Mouse (Mus musculus): ENCODE measurements around the gene Agxt. TPM values are rescaled to one million over a fixed set of nuclear protein-coding genes. Genes with fewer than 3 reads are reported as not detected.

Gene Agxt
- polyA plus RNA-seq, 1 experiment from 2014 or later = not detected

GRCm38 (mm10) chr1:93138534-93138933 is 3.5 kb downstream of the Agxt start:
- H3K4me1 ChIP-seq (ENCODE audit: control insufficient read depth, insufficient read depth, low read length) = no peaks in the 10 kb centered on the region
- H3K4me2 ChIP-seq = no peak overlapping the region
- ATAC-seq (ENCODE audit: low FRiP score) (no peak), DNase-seq (ENCODE audit: low spot score, missing footprints) (no peak)
- no peak overlapping the region for H3K27ac ChIP-seq (ENCODE audit: low read depth, low read length)
- no peak overlapping the region for H3K9ac ChIP-seq (ENCODE audit: low read length)
- WGBS = 86% methylated on average over 6 of the region's 6 CpGs
- no peak overlapping the region for H3K4me3 ChIP-seq (ENCODE audit: low read depth, low read length)
- H3K36me3 ChIP-seq (ENCODE audit: control insufficient read depth, insufficient read depth, low read length) = no peaks in the 10 kb centered on the region
- no peaks in the 10 kb centered on the region for H3K9me3 ChIP-seq (ENCODE audit: control insufficient read depth, low read length)
- H3K27me3 ChIP-seq (ENCODE audit: control insufficient read depth, insufficient read depth, low read length) = no peaks in the 10 kb centered on the region

DNA sequence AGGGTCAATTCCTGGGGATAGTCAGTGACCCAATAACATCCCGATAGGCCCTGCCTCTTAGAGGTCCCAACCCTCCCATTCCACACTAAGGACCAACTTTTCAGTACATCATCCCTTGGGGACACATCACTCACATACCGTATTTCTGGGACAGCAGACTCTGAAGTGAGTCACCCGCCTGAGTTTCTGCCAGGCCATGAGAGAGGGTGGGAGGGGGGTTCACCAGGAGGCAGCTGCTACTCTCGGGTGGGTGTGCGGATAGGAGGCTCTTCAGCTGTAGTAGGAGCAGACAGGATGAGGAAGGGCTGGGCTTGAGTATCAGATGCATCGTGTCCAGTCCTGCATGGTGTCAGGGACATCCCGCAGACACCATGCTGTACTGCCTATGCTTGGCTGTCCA is 4.7 kb downstream of the Agxt start:
- no peak overlapping the region for H3K4me3 ChIP-seq (ENCODE audit: low read depth, low read length)
- ATAC-seq (ENCODE audit: low FRiP score) (no peak), DNase-seq (ENCODE audit: low spot score, missing footprints) (no peak)
- no peak overlapping the region for H3K27ac ChIP-seq (ENCODE audit: low read depth, low read length)
- no peak overlapping the region for H3K4me2 ChIP-seq
- 88% methylated on average over 7 of the region's 7 CpGs for WGBS
- H3K9me3 ChIP-seq (ENCODE audit: control insufficient read depth, low read length) = no peaks in the 10 kb centered on the region
- no peaks in the 10 kb centered on the region for H3K36me3 ChIP-seq (ENCODE audit: control insufficient read depth, insufficient read depth, low read length)
- H3K27me3 ChIP-seq (ENCODE audit: control insufficient read depth, insufficient read depth, low read length) = no peaks in the 10 kb centered on the region
- H3K9ac ChIP-seq (ENCODE audit: low read length) = no peak overlapping the region
- no peaks in the 10 kb centered on the region for H3K4me1 ChIP-seq (ENCODE audit: control insufficient read depth, insufficient read depth, low read length)

DNA sequence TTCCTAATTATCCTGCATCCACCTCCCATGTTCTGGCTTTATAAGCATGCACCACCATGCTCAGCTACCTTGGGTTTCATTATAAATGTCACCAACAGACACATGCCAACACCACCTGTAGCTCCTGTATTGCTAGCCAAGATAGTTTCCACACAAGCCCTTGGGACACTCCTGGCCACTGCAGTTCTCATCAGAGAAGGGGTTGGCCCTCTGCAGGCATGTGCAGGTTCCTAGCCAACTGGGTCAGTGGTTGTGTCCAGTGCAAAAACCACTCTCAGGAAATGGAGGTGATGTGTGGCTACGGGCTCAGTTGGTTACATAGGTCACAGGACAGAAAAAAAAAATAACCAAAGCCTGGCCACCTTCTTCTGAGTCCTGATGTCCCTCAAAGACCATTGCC is 7.8 kb downstream of the Agxt start:
- Histone ChIP-seq H3K27me3 (ENCODE audit: control insufficient read depth, insufficient read depth, low read length) (no peaks in the 10 kb centered on the region), H3K4me2 (no peak overlapping the region), H3K4me3 (ENCODE audit: low read depth, low read length) (no peak overlapping the region), H3K36me3 (ENCODE audit: control insufficient read depth, insufficient read depth, low read length) (no peaks in the 10 kb centered on the region), H3K4me1 (ENCODE audit: control insufficient read depth, insufficient read depth, low read length) (no peaks in the 10 kb centered on the region), H3K9me3 (ENCODE audit: control insufficient read depth, low read length) (no peaks in the 10 kb centered on the region), H3K9ac (ENCODE audit: low read length) (no peak overlapping the region), H3K27ac (ENCODE audit: low read depth, low read length) (no peak overlapping the region)
- ATAC-seq (ENCODE audit: low FRiP score) (no peak), DNase-seq (ENCODE audit: low spot score, missing footprints) (no peak)
- WGBS = 85% methylated on average over 1 of the region's 1 CpGs

DNA sequence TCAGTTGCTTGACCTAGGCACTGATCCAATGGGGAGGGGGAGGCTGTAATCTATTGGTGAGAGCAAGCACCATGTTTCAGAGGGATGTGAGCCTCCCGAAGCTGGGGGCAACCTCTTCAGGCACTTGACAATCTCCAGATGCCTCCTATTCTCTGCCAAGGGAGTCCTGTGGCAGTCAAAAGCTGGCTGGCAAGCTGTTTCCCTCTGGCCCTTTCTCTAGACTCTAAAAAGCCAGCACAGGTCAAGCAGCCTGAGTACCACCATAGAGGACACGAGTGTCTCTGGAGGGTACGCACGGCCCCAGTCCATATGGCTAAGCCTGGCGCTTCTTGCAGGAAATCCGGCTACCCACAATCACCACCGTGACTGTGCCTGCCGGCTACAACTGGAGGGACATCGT is 9.1 kb downstream of the Agxt start:
- no peak overlapping the region for H3K4me2 ChIP-seq

GRCm38 (mm10) chr1:93150907-93151661 is 16.0 kb downstream of the Agxt start:
- no peak overlapping the region for H3K4me3 ChIP-seq (ENCODE audit: low read depth, low read length)
- ATAC-seq (ENCODE audit: low FRiP score) (no peak), DNase-seq (ENCODE audit: low spot score, missing footprints) (peak; percentile 23)
- 69% methylated on average over 2 of the region's 2 CpGs for whole genome bisulfite sequencing
- no peak overlapping the region for H3K9ac ChIP-seq (ENCODE audit: low read length)
- no peak overlapping the region for H3K4me2 ChIP-seq
- no peaks in the 10 kb centered on the region for H3K27me3 ChIP-seq (ENCODE audit: control insufficient read depth, insufficient read depth, low read length)
- no peaks in the 10 kb centered on the region for H3K4me1 ChIP-seq (ENCODE audit: control insufficient read depth, insufficient read depth, low read length)
- no peak overlapping the region for H3K27ac ChIP-seq (ENCODE audit: low read depth, low read length)
- H3K36me3 ChIP-seq (ENCODE audit: control insufficient read depth, insufficient read depth, low read length) = no peaks in the 10 kb centered on the region
- H3K9me3 ChIP-seq (ENCODE audit: control insufficient read depth, low read length) = no peaks in the 10 kb centered on the region

More for the DNA sequence above, 9.1 kb downstream of the Agxt start:
- no peaks in the 10 kb centered on the region for H3K27me3 ChIP-seq (ENCODE audit: control insufficient read depth, insufficient read depth, low read length)
- no peak overlapping the region for H3K9ac ChIP-seq (ENCODE audit: low read length)
- ATAC-seq (ENCODE audit: low FRiP score) = no peak
- no peak for DNase-seq (ENCODE audit: low spot score, missing footprints)
- H3K36me3 ChIP-seq (ENCODE audit: control insufficient read depth, insufficient read depth, low read length) = no peaks in the 10 kb centered on the region
- WGBS = 83% methylated on average over 9 of the region's 9 CpGs
- no peaks in the 10 kb centered on the region for H3K9me3 ChIP-seq (ENCODE audit: control insufficient read depth, low read length)
- H3K27ac ChIP-seq (ENCODE audit: low read depth, low read length) = no peak overlapping the region
- H3K4me3 ChIP-seq (ENCODE audit: low read depth, low read length) = no peak overlapping the region
- no peaks in the 10 kb centered on the region for H3K4me1 ChIP-seq (ENCODE audit: control insufficient read depth, insufficient read depth, low read length)

- no peaks in the 10 kb centered on the region for H3K4me1 ChIP-seq (ENCODE audit: control insufficient read depth, insufficient read depth, low read length)
- H3K36me3 ChIP-seq (ENCODE audit: control insufficient read depth, insufficient read depth, low read length) = no peaks in the 10 kb centered on the region
- H3K9me3 ChIP-seq (ENCODE audit: control insufficient read depth, low read length) = no peaks in the 10 kb centered on the region
- ATAC-seq (ENCODE audit: low FRiP score) (no peak), DNase-seq (ENCODE audit: low spot score, missing footprints) (no peak)
- 90% methylated on average over 4 of the region's 4 CpGs for WGBS
- no peak overlapping the region for H3K4me3 ChIP-seq (ENCODE audit: low read depth, low read length)
- H3K9ac ChIP-seq (ENCODE audit: low read length) = no peak overlapping the region
- no peak overlapping the region for H3K4me2 ChIP-seq
- no peaks in the 10 kb centered on the region for H3K27me3 ChIP-seq (ENCODE audit: control insufficient read depth, insufficient read depth, low read length)
- H3K27ac ChIP-seq (ENCODE audit: low read depth, low read length) = no peak overlapping the region
Observed at GRCm38 (mm10) chr1:93157566-93157965, 22.5 kb downstream of the Agxt start.

DNA sequence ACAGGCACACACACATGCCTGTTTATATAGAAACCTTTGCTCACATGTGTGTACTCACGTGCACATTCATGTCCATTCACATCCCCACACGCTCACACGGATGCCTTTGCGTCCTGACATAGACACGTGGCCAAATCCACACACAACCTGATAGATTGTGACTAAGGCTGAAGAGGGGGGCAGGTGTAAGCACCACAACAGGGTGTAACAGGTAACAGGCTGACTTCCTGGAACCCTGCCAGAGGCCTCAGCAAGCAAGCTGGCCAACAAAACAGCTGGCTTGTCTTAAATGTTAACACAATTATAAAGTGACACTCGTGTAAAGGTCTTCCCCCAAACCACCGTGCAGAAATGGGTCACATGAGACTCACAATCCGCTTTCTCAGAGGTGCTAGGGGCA is 23.9 kb downstream of the Agxt start:
- H3K27me3 ChIP-seq (ENCODE audit: control insufficient read depth, insufficient read depth, low read length) = no peaks in the 10 kb centered on the region
- no peaks in the 10 kb centered on the region for H3K36me3 ChIP-seq (ENCODE audit: control insufficient read depth, insufficient read depth, low read length)
- no peak overlapping the region for H3K4me2 ChIP-seq
- H3K4me1 ChIP-seq (ENCODE audit: control insufficient read depth, insufficient read depth, low read length) = no peaks in the 10 kb centered on the region
- no peak overlapping the region for H3K9ac ChIP-seq (ENCODE audit: low read length)
- DNase-seq (ENCODE audit: low spot score, missing footprints) (no peak), ATAC-seq (ENCODE audit: low FRiP score) (no peak)
- WGBS = 88% methylated on average over 8 of the region's 8 CpGs
- no peaks in the 10 kb centered on the region for H3K9me3 ChIP-seq (ENCODE audit: control insufficient read depth, low read length)
- H3K27ac ChIP-seq (ENCODE audit: low read depth, low read length) = no peak overlapping the region
- H3K4me3 ChIP-seq (ENCODE audit: low read depth, low read length) = no peak overlapping the region

DNA sequence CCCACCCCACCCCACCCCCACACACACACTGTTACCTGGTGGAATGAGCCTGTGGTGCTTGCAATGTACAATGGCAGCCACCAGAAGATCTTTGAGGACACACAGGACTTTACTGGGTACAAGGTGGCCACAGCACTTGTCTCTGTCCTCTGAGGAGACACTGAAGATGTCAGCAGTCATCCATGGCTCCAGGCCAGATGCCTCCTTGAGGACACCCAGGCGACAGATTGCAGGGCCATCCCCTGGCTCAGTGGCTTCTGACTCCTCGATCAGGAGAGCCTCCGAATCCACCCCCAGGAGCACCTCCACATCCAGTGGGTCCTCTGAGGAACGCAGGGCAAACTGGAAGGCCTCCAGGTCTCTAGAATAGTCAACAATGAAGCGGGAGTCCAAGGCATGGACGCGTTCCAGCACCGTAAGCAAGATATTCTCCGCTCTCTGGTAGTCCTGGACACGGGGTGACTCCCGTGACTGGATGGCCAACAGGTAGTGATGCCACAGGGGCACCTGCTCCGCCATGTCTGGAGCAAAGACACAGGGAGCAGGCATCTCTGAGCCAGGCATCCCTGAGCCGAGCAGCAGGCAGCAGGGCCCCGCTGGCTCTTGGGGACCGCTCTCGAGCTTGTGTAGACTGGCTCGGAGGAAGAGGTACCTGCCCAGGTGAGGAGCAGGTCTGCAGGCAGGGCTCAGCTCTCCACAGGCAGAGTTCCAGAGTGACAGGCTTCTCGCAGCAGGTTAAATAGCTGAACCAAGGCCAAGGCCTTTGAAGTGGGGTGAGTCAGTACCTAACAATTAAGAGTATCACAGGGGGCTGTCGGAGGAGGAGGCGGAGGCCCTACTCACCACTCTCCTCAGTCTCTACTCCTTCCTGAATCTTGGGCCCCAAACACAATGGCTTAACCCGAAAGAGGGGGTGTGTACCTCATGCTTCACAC is 24.8 kb downstream of the Agxt start:
- no peaks in the 10 kb centered on the region for H3K4me1 ChIP-seq (ENCODE audit: control insufficient read depth, insufficient read depth, low read length)
- ATAC-seq (ENCODE audit: low FRiP score) (no peak), DNase-seq (ENCODE audit: low spot score, missing footprints) (peak; percentile 72)
- H3K9me3 ChIP-seq (ENCODE audit: control insufficient read depth, low read length) = no peaks in the 10 kb centered on the region
- H3K4me3 ChIP-seq (ENCODE audit: low read depth, low read length) = no peak overlapping the region
- no peak overlapping the region for H3K9ac ChIP-seq (ENCODE audit: low read length)
- no peak overlapping the region for H3K4me2 ChIP-seq
- H3K27ac ChIP-seq (ENCODE audit: low read depth, low read length) = no peak overlapping the region
- no peaks in the 10 kb centered on the region for H3K36me3 ChIP-seq (ENCODE audit: control insufficient read depth, insufficient read depth, low read length)
- H3K27me3 ChIP-seq (ENCODE audit: control insufficient read depth, insufficient read depth, low read length) = no peaks in the 10 kb centered on the region
- WGBS = 86% methylated on average over 21 of the region's 21 CpGs

- Histone ChIP-seq H3K27ac (ENCODE audit: low read depth, low read length) (no peak within 1 kb of the TSS), H3K36me3 (ENCODE audit: control insufficient read depth, insufficient read depth, low read length) (no peaks in the 10 kb centered on the region), H3K9ac (ENCODE audit: low read length) (no peak within 1 kb of the TSS), H3K27me3 (ENCODE audit: control insufficient read depth, insufficient read depth, low read length) (no peaks in the 10 kb centered on the region), H3K4me1 (ENCODE audit: control insufficient read depth, insufficient read depth, low read length) (no peaks in the 10 kb centered on the region), H3K4me3 (ENCODE audit: low read depth, low read length) (no peak within 1 kb of the TSS), H3K9me3 (ENCODE audit: control insufficient read depth, low read length) (no peaks in the 10 kb centered on the region), H3K4me2 (no peak within 1 kb of the TSS)
- ATAC-seq (ENCODE audit: low FRiP score) (no peak), DNase-seq (ENCODE audit: low spot score, missing footprints) (peak; percentile 74)
- WGBS = 80% methylated on average over 8 of the region's 8 CpGs
Observed at GRCm38 (mm10) chr1:93160501-93161133, 25.6 kb downstream of the Agxt start, which contains the start of gene 2310007B03Rik. Gene 2310007B03Rik, minus strand, starts transcription at chr1:93160948.

Measured in midbrain, embryonic 11.5 days (tissue).